Mouse (Mus musculus): ENCODE measurements around the gene Uqcc1. TPM values are rescaled to one million over a fixed set of nuclear protein-coding genes. Genes with fewer than 3 reads are reported as not detected.

Uqcc1 gene
- polyA plus RNA-seq (2012; rRNA removed) = 10.5 and 17.4 TPM in 2 replicates
- polyA plus RNA-seq (2014; fragmentation: Nextera tagmentation; extraction: Ambion mirVana) = 25.6 and 31.6 TPM in 2 replicates

- Histone ChIP-seq H3K9me3 (ENCODE audit: control insufficient read depth, low read length) (no peaks in the 10 kb centered on the region), H3K27ac (peak within 1 kb of the TSS; percentile 69), H3K4me3 (ENCODE audit: insufficient read depth in 1 of 2, low read depth in 2 of 2, low read length in 2 of 2) (peak within 1 kb of the TSS; percentile 67 to 76), H3K4me1 (replicated peaks; ENCODE audit: control insufficient read depth in 2 of 2, insufficient read depth in 2 of 2, low read length in 1 of 2) (peaks cover 14 to 18% of the 10 kb centered on the region in 2 experiments), H3K4me2 (ENCODE audit: low read depth) (peak within 1 kb of the TSS; percentile 78), H3K27me3 (ENCODE audit: control insufficient read depth, insufficient read depth, low read length) (no peaks in the 10 kb centered on the region), H3K9ac (replicated peaks) (peak within 1 kb of the TSS; percentile 76), H3K36me3 (replicated peaks; ENCODE audit: control insufficient read depth, insufficient read depth, low read depth) (no peaks in the 10 kb centered on the region; the same call in 1 of the 2 replicates)
- DNase-seq (ENCODE audit: low read depth in 3 of 3, low spot score in 3 of 3) = peak; percentile 88 to 92 (median 90)
- WGBS (ENCODE audit: insufficient replicate concordance) = under 1% methylated on average over 36 of the region's 38 CpGs
- no peak for TF ChIP-seq CTCF (IDR thresholded peaks at IDR 0.05; ENCODE audit: low read depth)
- no peak; the same call in 1 of the 2 replicates for TF ChIP-seq EP300 (IDR thresholded peaks at IDR 0.05; ENCODE audit: low read depth)
- ATAC-seq (ENCODE audit: insufficient read depth) = peak; percentile 93
Measured at GRCm38 (mm10) chr2:155929531-155930442, at the start of gene Uqcc1. Gene Uqcc1 (minus strand): TSS chr2:155930310.

DNA sequence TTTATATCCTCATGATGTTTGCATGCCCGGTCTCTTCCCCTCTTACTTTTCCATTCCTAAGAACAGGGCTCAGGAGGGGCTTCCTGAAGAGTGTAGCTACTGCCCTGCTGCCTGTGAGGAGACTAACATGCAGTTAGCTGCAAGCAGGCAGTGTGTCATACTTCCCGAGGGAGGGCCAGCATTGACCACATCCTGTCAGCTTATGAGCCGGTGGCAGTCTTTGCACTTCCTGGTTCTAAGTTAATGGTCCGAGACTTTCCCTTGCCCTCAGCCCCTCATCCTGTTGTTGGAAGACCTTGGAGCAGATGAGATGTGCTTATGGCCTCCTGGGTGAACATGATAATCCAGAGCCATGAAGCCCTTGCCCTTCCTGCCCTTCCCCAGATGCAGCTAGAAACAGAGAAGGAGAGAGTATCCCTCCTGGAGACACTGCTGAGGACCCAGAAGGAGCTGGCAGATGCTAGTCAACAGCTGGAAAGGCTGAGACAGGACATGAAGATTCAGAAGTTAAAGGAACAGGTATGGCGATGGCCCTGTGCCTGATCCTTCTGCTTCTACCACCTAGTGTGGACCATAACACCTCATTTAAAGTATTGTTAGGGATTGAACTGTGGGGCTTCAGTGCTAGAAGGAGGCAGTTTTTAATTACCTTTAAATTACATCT is 49.4 kb upstream of the Uqcc1 start:
- no peak overlapping the region; the same call in 1 of the 2 replicates for H3K4me2 ChIP-seq (ENCODE audit: low read depth)
- no peak overlapping the region for H3K27ac ChIP-seq
- 27% methylated on average over 5 of the region's 5 CpGs for WGBS (ENCODE audit: insufficient replicate concordance)
- H3K36me3 ChIP-seq (replicated peaks; ENCODE audit: control insufficient read depth, insufficient read depth, low read depth) = peaks cover 19% of the 10 kb centered on the region
- no peaks in the 10 kb centered on the region for H3K4me1 ChIP-seq (replicated peaks; ENCODE audit: control insufficient read depth in 2 of 2, insufficient read depth in 2 of 2, low read length in 1 of 2)
- peak overlapping the region in 1 of 2 experiments; percentile 28; a peak in 1 of 4 replicates for H3K4me3 ChIP-seq (ENCODE audit: insufficient read depth in 1 of 2, low read depth in 2 of 2, low read length in 2 of 2)
- H3K27me3 ChIP-seq (ENCODE audit: control insufficient read depth, insufficient read depth, low read length) = no peaks in the 10 kb centered on the region
- ATAC-seq (ENCODE audit: insufficient read depth) (no peak), DNase-seq (ENCODE audit: low read depth in 3 of 3, low spot score in 3 of 3) (no peak)
- TF ChIP-seq CTCF (IDR thresholded peaks at IDR 0.05; ENCODE audit: low read depth) (no peak), EP300 (IDR thresholded peaks at IDR 0.05; ENCODE audit: low read depth) (no peak)
- H3K9ac ChIP-seq (replicated peaks) = no peak overlapping the region; the same call in 1 of the 2 replicates
- H3K9me3 ChIP-seq (ENCODE audit: control insufficient read depth, low read length) = no peaks in the 10 kb centered on the region

- Histone ChIP-seq H3K9ac (replicated peaks) (no peak overlapping the region), H3K36me3 (replicated peaks; ENCODE audit: control insufficient read depth, insufficient read depth, low read depth) (peaks cover 32% of the 10 kb centered on the region), H3K27me3 (ENCODE audit: control insufficient read depth, insufficient read depth, low read length) (no peaks in the 10 kb centered on the region), H3K4me3 (ENCODE audit: insufficient read depth in 1 of 2, low read depth in 2 of 2, low read length in 2 of 2) (no peak overlapping the region), H3K4me2 (ENCODE audit: low read depth) (no peak overlapping the region), H3K9me3 (ENCODE audit: control insufficient read depth, low read length) (no peaks in the 10 kb centered on the region), H3K4me1 (replicated peaks; ENCODE audit: control insufficient read depth in 2 of 2, insufficient read depth in 2 of 2, low read length in 1 of 2) (peaks cover 0 to 7% of the 10 kb centered on the region in 2 experiments; a peak in 3 of 4 replicates), H3K27ac (no peak overlapping the region)
- no peak for TF ChIP-seq EP300 (IDR thresholded peaks at IDR 0.05; ENCODE audit: low read depth)
- peak; percentile 25 for TF ChIP-seq CTCF (IDR thresholded peaks at IDR 0.05; ENCODE audit: low read depth)
- WGBS (ENCODE audit: insufficient replicate concordance) = 76% methylated on average over 14 of the region's 14 CpGs
- ATAC-seq (ENCODE audit: insufficient read depth) = no peak
- no peak for DNase-seq (ENCODE audit: low read depth in 3 of 3, low spot score in 3 of 3)
Measured at GRCm38 (mm10) chr2:155974087-155974731, 44.1 kb upstream of the Uqcc1 start.

GRCm38 (mm10) chr2:155973348-155973747 is 43.2 kb upstream of the Uqcc1 start:
- no peak overlapping the region for H3K9ac ChIP-seq (replicated peaks)
- no peak overlapping the region for H3K4me2 ChIP-seq (ENCODE audit: low read depth)
- TF ChIP-seq CTCF (IDR thresholded peaks at IDR 0.05; ENCODE audit: low read depth) (no peak), EP300 (IDR thresholded peaks at IDR 0.05; ENCODE audit: low read depth) (no peak)
- no peak overlapping the region for H3K4me3 ChIP-seq (ENCODE audit: insufficient read depth in 1 of 2, low read depth in 2 of 2, low read length in 2 of 2)
- 53% methylated on average over 6 of the region's 6 CpGs for WGBS (ENCODE audit: insufficient replicate concordance)
- DNase-seq (ENCODE audit: low read depth in 3 of 3, low spot score in 3 of 3) = no peak
- no peaks in the 10 kb centered on the region for H3K27me3 ChIP-seq (ENCODE audit: control insufficient read depth, insufficient read depth, low read length)
- no peak overlapping the region for H3K27ac ChIP-seq
- H3K9me3 ChIP-seq (ENCODE audit: control insufficient read depth, low read length) = no peaks in the 10 kb centered on the region
- 0 out of 2 replicates have a peak, but pooled peaks have one; percentile 23 for ATAC-seq (ENCODE audit: insufficient read depth)
- peaks cover 0 to 7% of the 10 kb centered on the region in 2 experiments; a peak in 3 of 4 replicates for H3K4me1 ChIP-seq (replicated peaks; ENCODE audit: control insufficient read depth in 2 of 2, insufficient read depth in 2 of 2, low read length in 1 of 2)
- H3K36me3 ChIP-seq (replicated peaks; ENCODE audit: control insufficient read depth, insufficient read depth, low read depth) = peaks cover 37% of the 10 kb centered on the region
